Mouse (Mus musculus) ovary, postnatal 36 days (tissue): Measurements from ENCODE around the gene Papolb.

ENCODE experiments used
- DNase-seq: peaks from one replicate; pipeline ENCODE4 v3.0.0; 2022; ENCODE audit warnings: low spot score, mixed read lengths

The Papolb gene

DNA sequence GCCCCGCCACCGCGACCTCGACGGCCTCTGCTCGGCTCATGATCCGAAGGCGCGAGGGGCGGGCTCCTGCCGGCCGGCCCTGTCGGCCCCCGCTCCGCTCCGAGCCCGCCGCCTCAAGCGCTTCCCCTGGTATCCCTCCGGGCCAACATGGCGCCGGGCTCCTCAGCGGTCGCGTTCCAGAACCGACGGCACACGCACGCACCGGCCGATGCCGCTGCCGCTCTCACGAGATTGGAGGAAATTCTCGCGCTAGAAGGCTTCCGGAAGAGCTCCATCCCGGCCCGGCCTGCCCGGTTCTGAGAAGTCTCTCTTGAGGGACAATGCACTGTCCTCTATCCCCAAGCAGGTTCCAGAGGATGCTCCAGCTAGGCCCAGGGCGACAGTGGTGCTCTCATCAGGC is at the start of gene Papolb:
TSS of gene Papolb (minus strand) at position 162 of the 400 bp plus-strand sequence.
- DNase-seq: no peak

DNA sequence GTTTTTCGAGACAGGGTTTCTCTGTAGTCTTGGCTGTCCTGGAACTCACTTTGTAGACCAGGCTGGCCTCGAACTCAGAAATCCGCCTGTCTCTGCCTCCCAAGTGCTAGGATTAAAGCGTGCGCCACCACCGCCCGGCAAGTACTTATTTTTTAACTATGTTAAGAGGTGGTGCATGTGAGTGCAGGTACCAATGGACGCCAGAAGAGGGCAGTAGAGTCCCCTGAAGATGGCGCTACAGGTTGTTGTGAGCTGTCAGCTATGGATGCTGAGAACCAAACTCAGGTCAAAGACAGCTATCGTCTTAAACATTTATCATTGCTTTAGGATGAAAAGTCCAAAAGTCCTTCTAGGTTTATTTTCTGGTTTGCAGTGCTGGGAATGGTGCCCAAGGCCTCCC is 48.3 kb upstream of the Papolb start:
- no peak for DNase-seq

DNA sequence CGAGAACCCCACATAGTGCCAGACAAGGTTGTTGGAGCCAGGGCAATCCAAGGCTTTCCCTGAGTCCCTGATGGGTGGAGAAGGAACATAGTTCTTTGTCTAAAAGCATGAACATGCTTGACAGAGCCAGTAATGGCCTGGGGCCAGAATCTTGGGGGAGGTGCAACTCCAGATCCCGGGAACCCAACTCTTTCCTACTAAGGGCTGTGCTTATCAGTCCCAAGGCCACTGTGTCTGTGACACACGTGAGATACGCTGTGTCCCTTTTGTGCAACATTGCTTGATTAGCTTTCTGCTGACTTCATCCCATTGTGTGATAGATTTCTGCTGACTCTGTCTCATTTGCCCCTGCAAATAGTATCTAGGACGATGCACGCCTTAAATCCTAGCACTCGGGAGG is 47.0 kb upstream of the Papolb start:
- DNase-seq: peak; percentile 43

DNA sequence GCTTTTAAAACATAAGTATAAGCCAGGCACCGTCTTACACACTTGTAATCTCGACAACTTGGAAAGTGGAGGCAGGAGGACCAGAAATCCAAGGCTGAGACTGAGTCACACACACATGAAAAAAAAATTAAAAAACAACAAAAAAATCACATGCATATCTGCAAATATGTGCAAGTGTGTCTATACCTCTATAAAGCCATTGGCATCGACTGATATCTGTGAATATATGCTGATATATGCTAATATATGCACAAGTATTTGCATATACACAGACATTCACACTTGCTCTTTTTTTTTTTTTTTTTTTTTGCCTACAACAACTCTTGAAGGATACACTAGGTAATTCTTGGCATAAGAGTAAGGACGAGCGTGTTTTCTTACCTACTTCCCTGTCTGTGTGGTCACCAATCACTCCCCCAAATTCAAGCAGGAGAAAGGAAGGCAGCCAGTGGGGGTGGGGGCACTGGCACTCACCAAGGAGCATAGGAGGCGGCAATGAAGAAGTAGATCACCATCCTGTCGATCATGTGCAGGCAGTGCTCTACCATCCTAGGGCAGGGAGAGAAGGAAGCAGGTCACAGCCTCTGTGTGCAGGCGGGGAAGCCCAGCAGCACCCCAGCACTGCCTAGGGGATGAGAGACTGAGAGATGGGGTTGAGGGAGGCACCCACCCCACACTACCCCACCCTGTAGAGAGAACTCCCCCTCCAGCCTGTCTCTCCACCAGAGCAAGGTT is 44.6 kb upstream of the Papolb start:
- no peak for DNase-seq

DNA sequence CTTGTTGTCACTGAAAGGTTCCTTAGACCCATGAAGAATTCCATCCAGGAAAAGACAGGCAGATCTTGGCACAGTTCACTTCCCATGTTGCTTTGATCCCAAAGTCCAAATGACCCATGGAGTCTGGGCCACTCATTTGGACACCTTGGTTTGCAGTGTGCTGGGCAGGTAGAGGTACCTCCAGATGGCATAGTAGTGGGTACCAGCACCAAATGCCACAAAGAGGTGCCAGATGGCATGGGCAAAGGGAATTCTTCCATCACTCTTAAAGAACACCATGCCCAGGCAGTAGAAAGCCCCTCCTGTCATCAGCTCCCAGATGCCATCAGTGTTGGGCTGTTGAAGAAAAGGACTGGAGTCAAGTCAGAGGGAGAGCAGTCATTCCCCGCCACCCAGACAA is 34.7 kb upstream of the Papolb start:
- DNase-seq: no peak

DNA sequence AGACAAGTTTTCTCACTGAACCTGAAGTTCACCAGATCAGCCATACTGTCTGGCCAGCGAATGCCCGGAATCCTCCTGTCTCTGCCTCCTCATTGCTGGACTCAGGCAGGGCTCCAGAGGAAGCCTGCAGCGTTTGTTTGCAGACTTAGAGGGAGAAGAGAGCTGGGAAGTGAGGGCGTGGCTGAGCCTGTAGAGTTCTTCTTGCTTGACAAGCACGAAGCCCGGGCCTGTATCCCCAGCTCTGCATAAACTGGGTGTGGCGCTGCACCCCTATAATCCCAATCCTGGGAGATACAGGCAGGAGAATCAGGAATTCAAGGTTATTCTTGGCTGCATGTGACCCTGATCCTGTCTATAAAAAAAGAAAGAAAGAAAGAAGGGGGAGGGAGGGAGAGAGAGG is 30.4 kb upstream of the Papolb start:
- no peak for DNase-seq

DNA sequence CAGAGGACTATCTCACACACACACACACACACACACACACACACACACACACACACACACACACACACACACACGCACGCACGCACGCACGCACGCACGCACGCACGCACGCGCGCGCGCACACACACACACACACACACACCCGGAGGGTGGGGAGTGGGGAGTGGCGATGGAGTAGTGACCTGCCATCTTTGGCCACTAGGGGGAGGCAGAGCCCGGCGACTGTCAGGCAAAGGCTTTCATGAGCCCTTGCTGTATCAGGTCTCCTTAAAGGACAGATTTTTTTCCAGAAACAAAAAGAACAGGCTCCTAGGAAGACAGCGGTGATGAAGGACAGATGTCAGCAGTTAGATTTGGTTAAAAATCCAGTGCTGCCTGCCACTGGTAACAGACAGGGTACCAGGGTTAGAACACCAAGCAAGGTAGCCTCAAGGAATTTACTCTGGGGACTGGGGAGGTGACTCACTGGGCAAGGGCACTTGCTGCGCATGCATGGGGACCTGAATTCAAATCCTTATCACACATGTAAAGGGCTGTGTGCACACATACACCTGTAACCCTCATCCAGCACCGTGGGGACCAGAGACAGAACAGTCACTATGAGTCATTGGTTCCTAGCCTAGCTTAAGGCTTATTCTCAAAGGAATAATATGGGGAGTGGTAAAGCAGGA is 27.7 kb upstream of the Papolb start:
- DNase-seq: peak; percentile 55

DNA sequence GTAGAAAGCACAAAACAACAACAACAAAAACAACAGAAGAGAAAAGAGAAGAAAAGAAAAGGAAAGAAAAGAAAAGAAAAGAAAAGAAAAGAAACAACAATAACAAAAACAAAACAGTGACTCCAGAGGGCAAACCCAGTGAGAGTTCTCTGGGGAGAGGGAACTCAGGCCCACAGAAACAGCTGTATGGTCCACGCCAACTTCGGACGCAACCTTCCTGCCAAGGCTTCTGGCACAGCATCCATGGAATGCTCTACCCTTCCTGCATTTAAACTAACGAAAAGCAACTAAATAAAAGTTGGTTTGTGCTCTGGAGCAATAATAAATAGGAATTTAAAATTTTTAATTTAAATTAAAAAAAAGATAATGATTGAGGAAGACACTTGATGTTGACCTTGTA is 26.8 kb upstream of the Papolb start:
- DNase-seq: no peak

DNA sequence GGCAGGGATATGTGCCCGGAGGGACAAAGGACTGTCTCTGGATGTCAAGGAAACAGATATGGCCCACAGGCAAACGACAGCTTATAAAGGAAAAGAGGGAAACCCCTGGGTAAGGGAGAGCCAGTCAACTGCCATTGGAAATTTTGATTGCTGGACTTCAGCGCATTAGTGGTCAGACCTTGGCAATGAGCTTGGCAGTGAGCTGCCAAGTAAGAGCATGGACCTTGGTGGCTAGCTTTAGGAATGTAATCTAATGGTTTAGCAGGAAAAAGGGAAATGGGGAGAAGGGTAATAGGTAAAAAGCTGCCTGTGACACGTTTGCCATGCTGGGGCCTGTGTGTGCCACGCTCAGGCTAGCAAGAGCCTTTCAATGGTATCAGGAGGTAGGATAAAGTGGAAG is 26.0 kb upstream of the Papolb start:
- DNase-seq: no peak

DNA sequence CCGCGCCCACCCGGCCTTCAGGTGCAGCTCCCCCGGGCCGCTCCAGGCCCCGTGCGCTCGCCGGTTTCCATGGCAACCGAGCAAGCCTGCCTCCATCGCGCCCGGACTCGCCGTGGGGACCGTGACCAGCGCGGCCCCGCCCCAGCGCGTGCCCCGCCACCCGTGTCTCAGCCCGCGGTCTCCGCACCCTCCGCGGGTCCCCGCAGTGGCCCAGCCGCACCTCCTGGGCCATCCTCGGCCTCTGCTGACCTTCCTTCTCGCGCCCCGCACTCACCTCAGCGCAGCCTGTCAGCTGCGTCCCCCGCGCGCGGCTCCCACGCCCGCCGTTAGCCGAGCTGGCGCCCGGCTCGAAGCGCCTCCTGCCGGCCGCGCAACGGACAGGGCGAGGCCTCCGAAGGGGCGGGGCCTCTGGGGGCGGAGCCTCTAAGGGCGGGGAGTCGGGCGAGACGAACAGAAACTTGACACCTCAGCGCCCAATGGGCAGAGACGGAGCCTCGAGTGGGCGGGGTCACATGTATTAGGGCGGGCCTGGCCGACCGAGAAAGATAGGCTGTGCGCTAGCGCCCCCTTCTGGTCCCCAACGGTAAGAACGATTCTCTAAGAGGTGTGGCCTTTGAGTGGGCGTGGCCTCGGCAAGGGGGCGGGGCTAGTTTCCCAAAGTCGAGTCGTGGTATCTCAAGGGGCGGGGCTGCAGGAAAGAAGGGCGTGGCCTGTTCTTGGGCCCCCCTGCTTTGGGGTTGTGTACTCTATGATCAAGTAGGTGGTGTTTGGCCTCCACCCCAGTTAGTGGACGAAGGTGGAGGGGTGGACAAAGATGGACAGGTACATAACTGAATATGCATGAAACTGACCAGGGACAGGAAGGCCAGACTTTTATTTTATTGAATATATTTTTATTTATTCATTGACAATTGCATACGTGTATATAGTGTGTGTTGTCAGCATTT is 21.1 kb upstream of the Papolb start, which contains the start of gene Radil:
TSS of gene Radil (minus strand) at position 393 of the 947 bp plus-strand sequence.
- peak; percentile 93 for DNase-seq

DNA sequence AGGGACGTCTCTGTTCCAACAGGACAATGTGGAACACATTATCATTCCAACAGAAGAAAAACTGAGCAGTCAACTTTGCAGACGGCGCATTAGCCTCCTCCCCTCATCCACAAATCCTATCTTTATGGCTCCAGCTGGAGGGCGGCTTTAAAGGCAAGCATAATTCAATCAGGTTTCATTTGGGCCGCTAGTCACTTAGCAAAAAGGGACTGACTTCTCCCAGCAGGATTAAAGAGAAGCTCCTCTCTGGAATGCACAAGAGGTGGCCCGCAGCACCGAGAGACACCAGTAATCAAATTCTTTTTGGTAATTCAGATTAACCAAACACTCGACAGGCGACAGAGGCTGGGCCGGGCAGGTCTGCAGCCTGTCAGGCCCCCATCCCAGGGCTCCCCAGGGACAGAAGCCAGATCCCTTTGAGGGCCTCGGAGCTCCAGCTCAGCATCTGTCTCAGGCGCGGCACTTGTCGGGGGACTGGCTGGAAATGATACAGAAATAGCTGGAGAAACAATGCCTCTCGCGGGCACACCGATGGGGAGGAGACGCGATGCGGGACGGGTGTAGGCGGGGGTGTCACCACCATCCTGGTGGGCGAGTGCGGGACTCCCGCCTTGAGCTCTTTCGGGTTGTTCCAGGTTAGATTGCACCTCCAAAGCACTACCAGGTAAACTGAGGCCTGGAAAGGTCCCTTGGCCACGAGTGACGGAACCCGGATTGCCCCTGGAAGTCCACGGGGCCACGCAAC is 20.3 kb upstream of the Papolb start:
- no peak for DNase-seq

DNA sequence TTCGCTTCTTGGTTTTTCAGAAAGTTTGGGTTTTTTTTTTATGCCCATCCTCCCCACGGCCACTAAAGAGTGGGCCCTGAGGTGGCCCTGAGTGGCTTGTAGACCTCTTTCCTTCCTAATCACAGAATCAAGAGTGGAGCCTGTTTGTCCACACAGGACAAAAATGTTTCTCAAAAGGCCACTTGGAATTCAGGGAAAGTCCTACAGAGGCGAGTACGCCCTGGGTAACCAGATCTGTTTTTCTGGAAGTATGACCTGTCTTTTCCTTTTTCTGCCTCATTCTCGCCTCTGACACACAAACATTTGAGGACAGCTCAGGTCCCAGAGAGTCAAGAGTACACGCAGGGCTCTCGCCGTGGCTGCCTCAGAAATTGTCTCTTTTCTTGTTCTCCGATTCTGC is 19.6 kb upstream of the Papolb start:
- DNase-seq: no peak

DNA sequence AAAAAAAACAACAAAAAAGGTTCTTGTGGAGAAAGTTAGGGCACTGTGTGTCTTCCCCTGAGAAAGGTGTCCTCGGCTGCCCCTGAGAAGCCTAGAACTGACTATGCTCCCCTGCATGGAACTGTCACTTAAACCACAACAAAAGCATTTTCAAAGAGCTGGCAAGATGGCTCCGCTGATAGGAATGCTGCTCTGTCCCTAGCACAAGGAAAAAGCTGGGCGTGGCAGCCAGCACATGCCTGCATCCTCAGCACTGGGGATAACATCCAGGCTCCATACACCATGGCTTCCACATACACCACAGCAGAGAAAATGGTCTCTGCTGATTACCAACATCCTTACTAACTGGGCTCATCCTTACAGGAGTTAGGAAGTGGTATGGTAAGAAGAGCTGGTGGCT is 17.2 kb upstream of the Papolb start:
- no peak for DNase-seq

DNA sequence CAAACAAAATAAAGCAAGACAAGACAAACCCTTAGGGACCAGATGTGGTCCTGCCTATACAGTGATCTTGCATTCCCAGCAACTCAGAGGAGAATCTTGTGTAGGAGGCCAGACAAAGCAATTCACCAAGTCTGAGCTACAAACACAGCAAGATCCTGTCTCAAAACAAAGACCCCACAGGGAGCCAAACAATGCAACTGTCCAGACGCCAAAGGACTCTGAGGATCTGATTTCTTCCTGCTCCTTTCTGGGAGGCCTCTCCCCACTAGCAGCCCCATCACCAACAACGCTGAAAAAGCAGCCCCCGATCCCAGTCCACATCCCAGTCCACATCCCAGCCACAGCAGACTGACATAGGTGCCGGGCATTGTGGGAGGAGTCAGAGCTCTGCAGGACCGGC is 16.5 kb upstream of the Papolb start:
- DNase-seq: no peak

DNA sequence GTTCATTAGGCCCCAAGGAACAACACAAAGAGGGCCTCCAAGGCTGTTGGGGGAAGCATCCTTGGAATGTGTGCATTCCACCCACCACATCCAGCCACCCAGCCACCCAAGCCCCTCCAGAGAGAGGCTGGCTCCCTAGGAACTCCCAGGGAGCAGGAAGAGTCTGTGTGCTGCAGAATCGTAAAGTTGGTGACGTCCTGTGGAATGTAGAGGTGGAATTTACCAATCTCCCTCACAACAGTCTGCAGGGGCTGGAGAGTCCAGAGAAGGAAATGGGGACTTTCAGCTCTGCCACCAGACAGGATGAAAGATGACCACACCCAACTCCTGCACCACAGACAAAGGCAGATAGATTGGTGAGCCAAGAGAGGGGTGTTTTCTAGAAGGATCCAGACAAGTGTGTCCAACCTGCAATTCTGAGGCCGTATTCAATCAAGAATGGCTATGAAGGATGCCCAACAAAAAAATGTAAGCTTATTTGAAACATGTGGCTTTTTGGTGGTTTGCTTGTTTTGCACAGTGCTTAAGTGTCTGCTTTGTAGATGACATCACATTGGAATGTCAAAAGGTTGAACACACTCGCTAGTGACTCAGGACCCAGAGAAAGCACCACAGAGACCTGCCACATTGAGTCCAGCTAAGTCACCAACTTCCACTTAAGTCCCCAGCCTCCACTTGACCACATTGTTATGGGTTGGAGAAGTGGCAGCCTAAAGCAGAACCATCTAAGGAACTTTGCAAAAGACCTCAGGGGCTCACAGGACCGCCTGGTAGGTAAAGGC is 15.3 kb upstream of the Papolb start:
- no peak for DNase-seq

DNA sequence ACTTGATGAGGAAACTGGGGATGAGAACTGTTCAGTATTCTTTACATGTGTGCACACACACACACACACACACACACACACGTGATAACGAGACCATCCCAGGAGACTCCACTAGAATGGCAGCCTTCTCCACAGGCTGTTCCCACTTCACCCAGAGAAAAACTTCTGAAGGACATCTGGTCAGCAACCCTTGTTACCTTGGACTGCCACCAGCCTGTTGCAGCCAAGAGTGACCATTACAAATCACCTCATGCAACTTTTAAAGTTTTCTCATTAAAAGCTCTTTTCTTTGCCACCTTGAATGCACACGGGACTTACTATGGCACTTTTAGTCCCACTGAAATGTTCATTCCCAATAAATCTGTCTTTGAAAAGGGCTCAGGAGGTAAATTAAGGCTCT is 7.4 kb upstream of the Papolb start:
- DNase-seq: no peak

DNA sequence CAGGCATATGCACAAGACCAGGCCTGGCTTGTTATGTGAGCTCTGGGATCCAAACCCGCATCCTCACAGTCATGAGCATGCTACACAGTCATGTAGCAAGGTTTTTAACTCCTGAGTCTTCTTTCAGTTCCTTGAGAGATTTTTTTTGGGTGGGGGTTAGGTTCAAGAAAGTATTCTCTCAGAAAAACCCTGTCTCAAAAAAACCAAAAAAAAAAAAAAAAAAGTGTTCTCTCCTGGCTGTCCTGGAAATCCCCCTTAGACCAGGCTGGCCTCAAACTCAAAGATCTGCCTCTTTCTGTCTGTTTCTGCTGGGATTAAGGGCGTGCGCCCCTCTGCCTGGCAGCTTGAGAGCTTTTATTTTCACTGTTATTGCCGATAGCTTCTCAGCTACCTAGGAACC is 5.5 kb upstream of the Papolb start:
- DNase-seq: no peak

DNA sequence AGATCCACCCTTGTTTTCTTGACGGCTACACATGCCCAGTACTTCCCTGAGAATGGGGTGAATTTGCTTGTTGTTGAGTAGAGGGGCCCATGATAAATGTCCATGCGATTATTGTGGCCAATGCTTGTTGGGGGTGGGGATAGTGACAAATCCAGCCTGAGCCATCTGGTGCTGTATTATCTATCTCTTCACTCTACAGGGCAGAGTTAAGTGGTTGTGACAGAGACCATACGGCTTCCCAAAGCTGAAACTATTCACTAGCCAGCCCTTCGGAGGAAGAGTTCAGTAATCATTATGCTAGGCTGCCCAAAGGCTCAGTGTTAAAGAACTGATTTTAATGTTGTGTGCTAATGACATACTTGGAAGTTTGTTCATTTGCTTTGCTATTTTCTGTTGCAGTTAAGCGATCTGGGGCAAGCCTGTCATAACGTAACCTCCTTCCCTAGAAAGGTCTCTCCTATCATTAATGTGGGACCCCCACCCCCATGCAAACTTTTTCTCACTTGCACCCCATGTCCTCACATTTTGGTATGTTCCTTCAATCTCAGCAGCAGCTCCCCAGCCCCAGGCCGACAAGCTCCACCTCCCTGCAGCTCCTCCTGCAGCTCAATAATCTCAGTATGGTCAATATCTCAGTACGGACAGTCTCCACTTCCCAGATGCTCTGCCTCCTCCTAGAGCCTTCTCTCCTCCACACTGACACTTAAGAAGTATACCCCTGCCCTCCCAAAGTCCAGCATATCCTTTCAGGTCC is 5.0 kb downstream of the Papolb start:
- no peak for DNase-seq

DNA sequence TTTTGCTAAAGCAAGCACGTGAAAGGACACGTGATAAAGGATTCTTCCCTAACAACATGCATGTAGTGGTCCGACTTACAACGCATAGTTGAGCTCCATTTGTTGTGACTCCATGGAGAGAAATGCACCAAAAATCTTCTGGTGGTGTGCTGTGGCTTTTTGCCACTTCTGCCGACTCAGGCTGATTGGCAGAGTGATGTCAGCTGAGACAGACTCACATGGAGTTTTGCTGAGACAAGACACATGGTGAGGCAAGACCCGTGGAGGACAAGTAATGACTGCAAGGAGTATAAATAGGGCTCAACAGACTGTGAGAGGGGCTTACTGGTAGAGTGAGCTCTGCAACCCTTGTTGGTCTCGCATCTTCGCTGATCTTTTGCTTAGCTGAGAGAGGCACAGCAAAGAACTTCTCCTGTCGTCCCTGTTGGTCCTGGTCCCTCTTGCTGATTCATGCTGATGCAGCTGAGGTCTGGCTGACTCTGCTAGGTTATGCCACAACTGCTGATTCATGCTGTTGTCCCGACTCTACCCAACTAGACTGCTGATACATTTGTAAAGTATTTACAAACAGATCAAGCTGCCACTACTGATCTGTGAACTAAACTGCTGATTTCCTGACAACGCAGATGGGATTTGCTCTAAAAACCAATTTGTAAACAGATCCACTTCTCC is 8.5 kb downstream of the Papolb start:
- no peak for DNase-seq

DNA sequence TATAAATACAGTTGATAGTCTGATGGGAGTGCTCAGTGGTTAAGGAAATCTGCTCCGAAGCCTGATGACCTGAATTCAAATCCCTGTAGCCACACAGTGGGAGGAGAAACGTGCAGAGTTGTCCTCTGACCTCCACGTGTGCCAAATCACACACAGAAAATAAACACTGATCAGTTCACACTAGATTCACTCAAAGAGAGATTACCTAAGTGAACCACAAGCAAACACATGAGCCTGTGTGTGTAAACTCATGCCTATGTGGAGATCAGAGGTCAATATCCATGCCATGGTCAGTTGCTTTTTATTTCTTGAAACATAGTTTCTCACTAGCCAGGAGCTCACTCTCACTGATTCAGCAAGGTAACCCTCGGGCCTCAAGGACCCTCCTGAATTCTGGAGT is 9.5 kb downstream of the Papolb start:
- DNase-seq: no peak
